Mouse (Mus musculus) adrenal gland, adult 18-20 months (tissue): ENCODE data around the gene Atg5. TPM values are rescaled to one million over a fixed set of nuclear protein-coding genes. Genes with fewer than 3 reads are reported as not detected.

Experiments used
- DNase-seq, 2 experiments: peaks; one replicate each; pipeline ENCODE4 v3.0.0; 2021 to 2022; ENCODE audit warnings: low spot score in 2 of 2
- total RNA-seq, 2 experiments: library from RNA; stranded (reverse); gene quantifications; 1 replicate in 1 of 2; 2 replicates in 1 of 2; pipeline ENCODE4 v1.2.3; 2021

The Atg5 gene
- total RNA-seq, 2 experiments from 2014 or later, result 24.3 to 44.0 TPM

- no peak for DNase-seq
Observed at GRCm38 (mm10) chr10:44347549-44348172, 79.5 kb downstream of the Atg5 start.

DNA sequence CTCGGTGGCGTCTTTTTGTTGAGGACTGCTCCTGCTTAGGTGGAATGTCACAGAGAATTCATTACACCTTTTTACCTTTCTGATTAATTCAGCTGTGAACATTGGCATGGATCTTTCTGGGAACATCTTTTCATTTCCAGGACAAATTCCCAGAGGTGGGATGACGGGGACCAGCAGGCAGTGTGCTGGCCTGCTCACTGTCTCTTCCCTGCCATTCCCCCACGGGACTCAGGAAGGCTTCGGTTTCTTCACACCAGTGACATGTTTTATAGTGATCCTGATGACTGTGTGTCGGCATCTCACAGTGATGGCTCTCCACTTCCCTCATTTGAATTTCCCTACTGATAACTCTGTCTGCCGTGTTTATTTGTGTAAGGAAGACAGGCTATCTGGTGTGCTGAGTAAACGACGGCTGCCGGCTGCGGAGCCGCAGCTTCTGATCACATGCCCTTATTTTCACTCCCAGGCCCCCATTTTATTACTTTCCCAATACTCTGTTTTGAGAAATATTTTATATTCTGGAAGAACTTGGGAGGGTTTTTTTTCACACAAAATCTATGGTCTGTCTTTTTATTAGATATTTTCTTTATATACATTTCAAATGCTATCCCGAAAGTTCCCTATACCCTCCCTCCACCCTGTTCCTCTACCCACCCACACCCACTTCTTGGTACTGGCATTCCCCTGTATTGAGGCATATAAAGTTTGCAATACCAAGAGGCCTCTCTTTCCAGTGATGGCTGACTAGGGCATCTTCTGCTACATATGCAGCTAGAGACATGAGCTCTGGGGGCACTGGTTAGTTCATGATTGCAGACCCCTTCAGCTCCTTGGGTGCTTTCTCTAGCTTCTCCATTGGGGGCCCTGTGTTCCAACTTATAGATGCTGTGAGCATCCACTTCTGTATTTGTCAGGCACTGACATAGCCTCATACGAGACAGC, 80.6 kb downstream of the Atg5 start:
- DNase-seq, result no peak

- no peak for DNase-seq
Observed at GRCm38 (mm10) chr10:44353467-44353866, 85.3 kb downstream of the Atg5 start.

- DNase-seq, result no peak
Observed at GRCm38 (mm10) chr10:44354393-44354792, 86.2 kb downstream of the Atg5 start.

DNA sequence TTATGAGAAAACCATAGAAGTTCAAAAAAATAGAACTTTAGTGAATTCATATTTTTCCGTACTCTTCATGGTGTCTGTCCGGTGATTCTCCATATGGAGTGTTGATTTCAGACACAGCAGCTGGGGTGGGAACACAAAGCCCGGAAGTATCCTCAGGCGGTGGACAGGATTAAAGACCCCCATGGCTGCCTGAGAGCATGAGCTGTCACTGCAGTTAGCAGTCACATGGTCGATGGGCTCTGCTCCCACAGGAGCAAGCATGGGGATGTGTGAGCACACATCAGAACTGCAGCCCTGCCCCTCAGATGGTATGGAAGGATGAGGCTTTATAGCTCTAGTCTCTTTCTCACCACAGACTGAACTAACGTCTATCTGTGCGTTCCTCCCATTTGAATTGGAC, 87.1 kb downstream of the Atg5 start:
- no peak for DNase-seq

DNA sequence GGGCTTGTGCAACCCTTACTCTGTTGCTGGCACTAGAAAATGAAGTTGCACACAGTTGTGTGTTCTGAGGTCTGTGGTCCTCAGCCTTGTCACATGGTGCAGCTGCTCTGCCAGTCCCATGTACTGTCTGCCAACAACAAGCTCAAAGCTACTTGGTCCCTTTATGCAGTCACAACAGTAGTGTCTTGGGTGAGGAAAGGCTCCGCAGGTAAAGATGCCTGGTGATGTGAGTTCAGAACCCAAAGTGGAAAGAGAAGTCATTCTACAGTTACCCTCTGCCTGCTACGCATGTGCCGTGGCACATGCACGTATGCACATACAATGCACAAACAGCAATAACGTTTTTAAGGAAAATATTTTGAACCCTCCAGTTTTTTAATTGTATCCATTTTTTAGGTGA, 88.5 kb downstream of the Atg5 start:
- no peak for DNase-seq

- peak in 1 of 2 experiments; percentile 27 for DNase-seq
Observed at GRCm38 (mm10) chr10:44357316-44357715, 89.2 kb downstream of the Atg5 start.

GRCm38 (mm10) chr10:44358816-44359215, 90.7 kb downstream of the Atg5 start:
- no peak for DNase-seq

GRCm38 (mm10) chr10:44360632-44361031, 92.5 kb downstream of the Atg5 start:
- DNase-seq, result no peak

DNA sequence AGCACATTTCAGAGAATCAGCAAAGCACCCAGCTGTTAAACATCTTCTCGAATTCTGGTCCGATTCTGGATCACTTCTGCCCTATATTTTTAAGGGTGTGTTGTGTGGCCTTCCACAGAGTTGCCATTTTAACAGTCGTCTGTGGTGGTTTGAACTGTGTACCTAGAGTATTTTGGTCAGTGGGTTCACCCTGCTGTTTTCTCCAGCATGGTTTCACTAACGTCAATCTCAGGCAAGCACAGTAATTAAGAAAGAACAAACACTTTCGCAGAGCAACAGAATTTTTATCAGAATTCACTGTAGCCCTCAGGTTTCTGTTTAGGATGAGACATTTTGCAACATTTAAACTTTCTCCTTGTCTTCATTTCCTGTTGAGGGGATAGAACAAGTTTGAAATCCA, 94.3 kb downstream of the Atg5 start:
- no peak for DNase-seq

DNA sequence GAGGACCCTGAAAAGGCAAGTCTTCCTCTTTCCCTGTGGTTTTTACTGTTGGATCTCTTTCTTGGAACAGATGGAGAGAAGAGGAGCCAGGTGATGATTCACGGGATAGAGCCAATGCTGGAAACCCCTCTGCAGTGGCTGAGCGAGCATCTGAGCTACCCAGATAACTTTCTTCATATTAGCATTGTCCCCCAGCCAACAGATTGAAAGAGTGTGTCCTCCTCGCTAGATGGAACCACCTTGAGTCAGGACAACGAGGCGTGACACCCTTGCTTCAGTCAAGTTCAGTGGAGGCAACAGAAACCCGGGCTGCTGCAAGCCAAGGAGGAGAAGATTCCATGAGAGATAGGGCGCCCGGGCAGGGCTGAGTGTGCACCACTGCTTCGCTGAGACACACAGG, 94.7 kb downstream of the Atg5 start:
- DNase-seq, result no peak

GRCm38 (mm10) chr10:44366186-44366585, 98.0 kb downstream of the Atg5 start:
- no peak for DNase-seq

- no peak for DNase-seq
Observed at GRCm38 (mm10) chr10:44367043-44367442, 98.9 kb downstream of the Atg5 start.

DNA sequence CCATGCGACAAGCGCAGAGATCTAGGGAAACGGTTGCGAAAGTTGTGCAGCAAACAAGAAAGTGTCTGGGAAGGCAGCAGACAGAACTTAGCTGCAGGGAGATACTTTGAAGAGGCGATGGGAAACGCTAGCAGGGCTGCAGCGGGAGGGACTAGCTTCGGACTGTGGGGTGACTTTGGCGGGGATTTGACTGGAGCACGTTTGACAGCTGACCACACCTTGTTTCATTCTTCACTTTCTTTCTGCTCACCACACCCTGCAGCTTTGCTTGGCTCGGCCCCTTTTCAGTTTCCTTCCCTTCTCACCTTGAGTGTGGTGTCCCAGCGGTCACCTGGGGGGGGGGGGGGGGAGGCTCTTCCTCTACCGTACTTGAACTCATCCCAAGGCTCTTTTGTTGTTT, 100.4 kb downstream of the Atg5 start:
- no peak for DNase-seq

DNA sequence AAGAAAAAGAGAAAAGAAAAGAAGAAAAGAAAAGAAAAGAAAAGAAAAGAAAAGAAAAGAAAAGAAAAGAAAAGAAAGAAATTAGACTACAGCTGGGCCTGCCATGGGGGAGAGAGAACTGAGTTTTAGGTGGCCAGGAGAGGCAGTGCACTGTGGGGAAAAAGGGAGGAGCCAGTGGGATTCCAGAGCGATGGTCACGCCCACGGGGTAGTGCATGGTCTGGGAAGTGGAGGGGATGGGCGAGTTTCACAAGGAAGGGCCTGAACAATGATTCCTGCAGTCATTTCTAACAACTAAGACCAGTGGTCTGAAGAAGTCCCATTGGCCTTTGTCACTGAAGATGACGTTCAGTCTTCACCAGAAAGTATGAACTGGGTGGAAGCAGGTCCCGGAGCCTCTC, 102.5 kb downstream of the Atg5 start:
- no peak for DNase-seq

GRCm38 (mm10) chr10:44372210-44372609, 104.1 kb downstream of the Atg5 start:
- DNase-seq, result no peak

DNA sequence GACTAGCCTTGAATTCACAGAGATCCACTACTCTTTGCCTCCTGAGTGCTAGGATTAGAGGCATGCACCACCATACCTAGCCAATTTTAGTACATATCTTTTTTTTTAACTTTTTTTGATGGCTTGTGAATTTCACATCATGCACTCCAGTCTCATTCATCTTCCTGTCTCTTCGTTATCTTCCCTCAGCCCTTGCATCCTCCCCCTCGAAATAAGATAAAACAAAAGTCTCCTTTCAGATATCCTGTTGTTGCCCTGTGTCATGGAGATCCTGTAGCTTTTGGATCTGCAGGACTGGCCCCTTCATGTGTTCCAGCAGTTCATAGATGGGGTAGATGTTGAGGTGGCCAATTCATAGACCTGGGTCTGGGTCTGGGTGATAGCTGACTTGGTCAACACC, 106.5 kb downstream of the Atg5 start:
- no peak for DNase-seq

DNA sequence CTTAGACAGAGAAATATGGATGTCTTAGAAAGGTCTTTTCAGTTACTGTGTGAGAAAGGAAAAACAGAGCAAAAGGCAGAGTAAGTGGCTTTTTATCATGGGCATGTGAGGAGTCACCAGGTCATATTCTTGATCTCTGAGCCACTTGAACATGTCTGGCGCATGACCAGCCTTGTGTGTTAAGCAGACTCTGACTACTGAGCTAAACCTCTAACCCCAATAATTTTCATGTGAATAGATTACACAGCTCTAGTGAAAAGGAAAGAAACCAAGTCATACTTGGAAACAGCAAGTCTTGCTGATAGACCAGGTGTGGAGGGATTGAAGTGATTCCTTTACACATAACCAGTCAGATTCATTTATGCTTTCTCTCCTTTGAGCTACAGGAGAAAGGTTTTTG, 107.3 kb downstream of the Atg5 start:
- DNase-seq, result no peak

- no peak for DNase-seq
Observed at GRCm38 (mm10) chr10:44377821-44378220, 109.7 kb downstream of the Atg5 start.

- DNase-seq, result no peak
Observed at GRCm38 (mm10) chr10:44378403-44378802, 110.2 kb downstream of the Atg5 start.

DNA sequence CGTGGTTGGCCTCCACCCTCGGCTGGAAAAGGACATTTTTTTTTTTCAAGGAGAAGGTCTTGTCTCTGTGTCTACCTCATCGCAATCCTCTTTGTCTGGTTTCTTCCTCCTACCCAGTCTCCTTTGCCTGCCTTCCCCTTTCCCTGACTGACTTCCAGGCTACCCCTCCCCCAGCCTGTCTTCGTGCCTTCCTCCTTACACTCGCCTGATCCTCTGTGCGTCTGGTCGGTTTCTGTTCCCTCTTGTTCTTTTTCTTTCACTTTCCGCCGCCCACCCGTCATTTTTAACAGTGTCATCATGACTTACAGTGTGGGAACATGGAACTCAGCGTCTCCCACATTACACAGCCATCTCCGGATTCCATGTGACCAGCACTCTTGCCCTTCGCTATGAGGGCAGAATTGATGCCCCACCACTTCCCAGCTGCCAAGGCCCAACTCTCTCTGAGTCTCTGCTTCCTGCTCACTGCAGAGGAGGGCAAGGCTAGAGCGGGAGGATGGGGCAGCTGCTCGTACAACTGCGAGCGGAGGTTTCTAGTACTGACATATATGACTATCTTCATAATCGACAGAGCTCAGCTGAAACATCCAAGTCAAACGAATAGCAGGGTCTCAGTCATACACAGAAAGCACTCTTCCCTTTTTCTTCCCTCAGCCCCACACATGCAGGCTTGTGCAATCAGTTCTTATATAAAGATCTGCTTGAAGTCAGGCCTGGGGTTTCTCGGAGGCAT, 112.5 kb downstream of the Atg5 start:
- peak in 1 of 2 experiments; percentile 36 for DNase-seq

DNA sequence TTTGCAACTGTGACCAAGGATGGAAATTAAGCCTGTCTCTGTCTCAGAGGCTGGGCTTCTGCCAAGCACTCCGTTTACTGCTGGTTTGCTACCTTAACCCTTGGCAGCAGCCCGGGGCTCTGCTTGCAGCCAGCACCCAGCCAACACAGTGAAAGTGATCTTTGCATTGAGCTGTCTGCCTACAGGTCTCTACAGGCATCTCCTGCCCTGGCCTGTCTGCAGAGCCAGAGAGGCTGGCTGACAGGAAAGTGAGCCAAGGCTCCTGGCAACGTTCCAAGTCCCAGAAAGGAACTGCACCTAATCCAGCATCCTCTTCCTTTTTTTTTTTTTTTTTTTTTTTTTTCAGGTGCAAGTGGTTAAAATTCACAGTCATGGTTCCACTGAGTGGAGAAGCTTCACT, 113.2 kb downstream of the Atg5 start:
- peak; percentile 50 to 55 for DNase-seq
